Mouse (Mus musculus) adrenal gland, postnatal 36 days (tissue): ENCODE measurements at regions not wholly inside any gene's neighbourhood (a gene's known extent, or its start where the extent isn't known, plus 50 kb on each side); places are given as distances from the start of the nearest gene placed in this dataset.
A peak's percentile ranks its signal among the peaks of the same experiment; 100 is the strongest.
"Not testable (repeated sequence)": the region's sequence is repeated elsewhere in the genome, so short reads cannot be mapped to it uniquely, and the experiment has no call there.

Experiments
- DNase-seq, 2 experiments: peaks; one replicate each; pipeline ENCODE4 v3.0.0; 2021; ENCODE audit warnings: mixed read lengths in 1 of 2

- DNase-seq = no peak
These were observed 103.9 kb upstream of the Dazl start for GRCm38 (mm10) chr17:50397324-50397723.

GRCm38 (mm10) chr17:50407249-50407990 lies 101.8 kb upstream of the Plcl2 start:
- DNase-seq = no peak

GRCm38 (mm10) chr17:50408581-50408980 lies 100.6 kb upstream of the Plcl2 start:
- DNase-seq = no peak

- DNase-seq = no peak
These were observed 99.9 kb upstream of the Plcl2 start for GRCm38 (mm10) chr17:50409271-50409670.

GRCm38 (mm10) chr17:50409895-50410294 lies 99.3 kb upstream of the Plcl2 start:
- DNase-seq = no peak

- no peak for DNase-seq
These were observed 98.9 kb upstream of the Plcl2 start for GRCm38 (mm10) chr17:50410296-50410695.

GRCm38 (mm10) chr17:50412446-50412845 lies 96.8 kb upstream of the Plcl2 start:
- DNase-seq = no peak

- no peak for DNase-seq
These were observed 95.3 kb upstream of the Plcl2 start for GRCm38 (mm10) chr17:50413916-50414315.

GRCm38 (mm10) chr17:50415331-50416005 lies 93.7 kb upstream of the Plcl2 start:
- no peak for DNase-seq

GRCm38 (mm10) chr17:50416119-50416518 lies 93.1 kb upstream of the Plcl2 start:
- DNase-seq = no peak

- DNase-seq = no peak
These were observed 92.6 kb upstream of the Plcl2 start for GRCm38 (mm10) chr17:50416538-50417113.

GRCm38 (mm10) chr17:50418863-50419383 lies 90.3 kb upstream of the Plcl2 start:
- DNase-seq = peak; percentile 46 to 68

- not testable (repeated sequence) for DNase-seq
These were observed 89.7 kb upstream of the Plcl2 start for GRCm38 (mm10) chr17:50419551-50419950.

- DNase-seq = no peak
These were observed 89.2 kb upstream of the Plcl2 start for GRCm38 (mm10) chr17:50419966-50420365.

GRCm38 (mm10) chr17:50420690-50421089 lies 88.5 kb upstream of the Plcl2 start:
- DNase-seq = no peak

- peak; percentile 50 to 78 for DNase-seq
These were observed 87.7 kb upstream of the Plcl2 start for GRCm38 (mm10) chr17:50421476-50421875.

GRCm38 (mm10) chr17:50425110-50425509 lies 84.1 kb upstream of the Plcl2 start:
- no peak for DNase-seq

GRCm38 (mm10) chr17:50425531-50425930 lies 83.7 kb upstream of the Plcl2 start:
- no peak for DNase-seq

GRCm38 (mm10) chr17:50426146-50426545 lies 83.1 kb upstream of the Plcl2 start:
- DNase-seq = no peak

- no peak for DNase-seq
These were observed 81.7 kb upstream of the Plcl2 start for GRCm38 (mm10) chr17:50427331-50428003.

GRCm38 (mm10) chr17:50428004-50428560 lies 81.1 kb upstream of the Plcl2 start:
- peak in 1 of 2 experiments; percentile 13 for DNase-seq

GRCm38 (mm10) chr17:50432559-50432958 lies 76.6 kb upstream of the Plcl2 start:
- DNase-seq = peak; percentile 59 to 61
